Mouse (Mus musculus) liver, embryonic 14.5 days (tissue): ENCODE measurements at regions not wholly inside any gene's neighbourhood (a gene's known extent, or its start where the extent isn't known, plus 50 kb on each side); places are given as distances from the start of the nearest gene placed in this dataset.

Experiments
- ATAC-seq: fragments of 200-750 bp; cut with Nextera tagmentation; 2 replicates; pipeline ENCODE4 v1.8.0; 2017; ENCODE audit warnings: moderate number of reproducible peaks, mild to moderate bottlenecking, moderate library complexity; ENCODE audit not compliant: insufficient read depth
- DNase-seq, 3 experiments: peaks; one replicate each; pipeline ENCODE4 v3.0.0-alpha.2; 2012 to 2013; ENCODE audit warnings: low read depth in 3 of 3, low spot score in 3 of 3
- H3K27ac ChIP-seq: fragments of 300-500 bp; sonication (generic); 2 replicates; pipeline ENCODE4 v1.5.1; 2014; ENCODE audit warnings: moderate library complexity, mild to moderate bottlenecking, control low read depth, inconsistent platforms
- H3K27me3 ChIP-seq: fragments of 300-500 bp; sonication (generic); 2 replicates; pipeline ENCODE4 v1.6.1; 2014; ENCODE audit warnings: mild to moderate bottlenecking, low read length, moderate library complexity; ENCODE audit not compliant: control insufficient read depth, insufficient read depth
- H3K36me3 ChIP-seq: fragments of 300-500 bp; sonication (generic); replicated peaks from 2 replicates; pipeline ENCODE4 v1.6.1; 2014; ENCODE audit warnings: low read depth; ENCODE audit not compliant: control insufficient read depth, insufficient read depth
- H3K4me1 ChIP-seq, 2 experiments: fragments of 200-500 bp in 1 of 2; fragments of 300-500 bp in 1 of 2; sonication (generic) in 1 of 2; replicated peaks; 2 replicates each; pipeline ENCODE4 v1.6.1; 2012 to 2014; ENCODE audit warnings: antibody characterized with exemption in 1 of 2, inconsistent platforms in 1 of 2, low read length in 1 of 2; ENCODE audit not compliant: control insufficient read depth in 2 of 2, insufficient read depth in 2 of 2
- H3K4me2 ChIP-seq: fragments of 300-500 bp; sonication (generic); 2 replicates; pipeline ENCODE4 v1.6.1; 2014; ENCODE audit warnings: low read depth, mild to moderate bottlenecking, control low read depth, moderate library complexity
- H3K4me3 ChIP-seq, 2 experiments: fragments of 200-500 bp in 1 of 2; fragments of 300-500 bp in 1 of 2; sonication (generic) in 1 of 2; 2 replicates each; pipeline ENCODE4 v1.5.1; 2012 to 2014; ENCODE audit warnings: low read depth in 2 of 2, low read length in 2 of 2, mild to moderate bottlenecking in 2 of 2, control low read depth in 1 of 2, inconsistent platforms in 1 of 2, moderate library complexity in 1 of 2; ENCODE audit not compliant: insufficient read depth in 1 of 2
- H3K9ac ChIP-seq: fragments of 300-500 bp; sonication (generic); replicated peaks from 2 replicates; pipeline ENCODE4 v1.6.1; 2014; ENCODE audit warnings: mild to moderate bottlenecking, control low read depth, moderate library complexity
- H3K9me3 ChIP-seq: fragments of 300-500 bp; sonication (generic); 2 replicates; pipeline ENCODE4 v1.6.1; 2016; ENCODE audit warnings: low read length, mixed read lengths; ENCODE audit not compliant: control insufficient read depth
- CTCF ChIP-seq: IDR thresholded peaks from 2 replicates; pipeline ENCODE4 v1.5.1; 2016; ENCODE audit warnings: antibody characterized with exemption, low read depth, control low read depth
- EP300 ChIP-seq: IDR thresholded peaks from 2 replicates; pipeline ENCODE4 v1.6.1; 2016; ENCODE audit warnings: antibody characterized with exemption, low read depth
- WGBS: fragments of 180-500 bp; shearing (Covaris S2); extraction: QIAGEN DNeasy Blood & Tissue Kit; methylation state at CpG from one replicate; pipeline ENCODE4 v1.1.7; 2014; ENCODE audit not compliant: insufficient replicate concordance; 5-methylcytosine and 5-hydroxymethylcytosine counted together

GRCm38 (mm10) chr1:69202745-69203144 is 94.9 kb upstream of the Erbb4 start:
- 53% methylated on average over 2 of the region's 2 CpGs for WGBS
- TF ChIP-seq CTCF (no peak), EP300 (no peak)
- H3K36me3 ChIP-seq = no peaks in the 10 kb centered on the region
- no peak for DNase-seq
- no peak for ATAC-seq
- no peak overlapping the region for H3K4me2 ChIP-seq
- H3K4me3 ChIP-seq = no peak overlapping the region
- H3K4me1 ChIP-seq = no peaks in the 10 kb centered on the region
- H3K27me3 ChIP-seq = no peaks in the 10 kb centered on the region
- no peak overlapping the region for H3K27ac ChIP-seq
- H3K9me3 ChIP-seq = no peaks in the 10 kb centered on the region
- H3K9ac ChIP-seq = no peak overlapping the region

- no peak for DNase-seq
- H3K27ac ChIP-seq = no peak overlapping the region
- no peak overlapping the region for H3K9ac ChIP-seq
- ATAC-seq = no peak
- no peaks in the 10 kb centered on the region for H3K27me3 ChIP-seq
- 32% methylated on average over 5 of the region's 5 CpGs for whole genome bisulfite sequencing
- H3K9me3 ChIP-seq = no peaks in the 10 kb centered on the region
- no peak overlapping the region for H3K4me3 ChIP-seq
- TF ChIP-seq EP300 (no peak), CTCF (no peak)
- no peaks in the 10 kb centered on the region for H3K4me1 ChIP-seq
- H3K36me3 ChIP-seq = no peaks in the 10 kb centered on the region
- H3K4me2 ChIP-seq = no peak overlapping the region
These were observed 57.3 kb upstream of the Erbb4 start for GRCm38 (mm10) chr1:69165202-69165601.
